9 mouse cellular contexts compared by ENCODE assay signal in the genomic region with DNA sequence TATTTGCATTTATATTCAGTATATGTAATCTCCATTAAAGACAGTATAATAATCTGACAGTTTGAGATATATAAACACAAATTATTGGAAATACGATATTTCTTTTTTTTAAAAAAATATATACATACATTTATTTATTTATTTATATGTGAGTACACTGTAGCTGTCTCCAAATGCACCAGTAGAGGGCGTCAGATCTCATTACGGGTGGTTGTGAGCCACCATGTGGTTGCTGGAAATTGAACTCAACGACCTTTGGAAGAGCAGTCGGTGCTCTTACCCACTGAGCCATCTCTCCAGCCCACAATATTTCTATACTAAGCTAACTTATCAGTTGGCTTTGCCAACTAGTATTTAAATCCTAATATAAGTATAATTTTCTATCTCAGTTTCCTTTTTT. TPM values are rescaled to one million over a fixed set of nuclear protein-coding genes. Genes with fewer than 3 reads are reported as not detected.
DNase-seq lines count a peak whose midpoint lies in the region; ATAC-seq lines count a peak whose summit lies in the region.
"Had no signal": no experiment of that assay in that cellular context is flagged by ENCODE, and none has a peak within 500 bp of the region (broad histone marks: within the 10 kb centered on the region; RNA-seq: fewer than 3 reads in every experiment).

No protein-coding gene starts in this region.

- no peaks in the 10 kb centered on the region for H3K4me1 ChIP-seq in embryonic facial prominence, embryonic 11.5 days (ENCODE audit: control insufficient read depth, insufficient read depth, low read length)
- no peaks in the 10 kb centered on the region for H3K4me1 ChIP-seq in embryonic facial prominence, embryonic 10.5 days
- H3K4me1 ChIP-seq in midbrain, embryonic 11.5 days (ENCODE audit: control insufficient read depth, insufficient read depth, low read length): no peaks in the 10 kb centered on the region

- 55% methylated on average over 5 of the region's 5 CpGs for WGBS in embryonic facial prominence, embryonic 11.5 days
- 60% methylated on average over 5 of the region's 5 CpGs for WGBS in embryonic facial prominence, embryonic 10.5 days
- WGBS in midbrain, embryonic 11.5 days: 65% methylated on average over 5 of the region's 5 CpGs

- no peak overlapping the region for H3K4me3 ChIP-seq in embryonic facial prominence, embryonic 11.5 days (ENCODE audit: low read depth, low read length)
- H3K4me3 ChIP-seq in embryonic facial prominence, embryonic 10.5 days: no peak overlapping the region
- no peak overlapping the region for H3K4me3 ChIP-seq in midbrain, embryonic 11.5 days (ENCODE audit: low read depth, low read length)

- no peak for ATAC-seq in embryonic facial prominence, embryonic 11.5 days (replicated peaks; ENCODE audit: insufficient number of reproducible peaks, low FRiP score, low TSS enrichment, low read depth)
- ATAC-seq in midbrain, embryonic 11.5 days (ENCODE audit: low FRiP score): no peak

- no peaks in the 10 kb centered on the region for H3K9me3 ChIP-seq in embryonic facial prominence, embryonic 11.5 days (replicated peaks; ENCODE audit: control insufficient read depth, low read length)
- no peaks in the 10 kb centered on the region for H3K9me3 ChIP-seq in embryonic facial prominence, embryonic 10.5 days
- H3K9me3 ChIP-seq in midbrain, embryonic 11.5 days (ENCODE audit: control insufficient read depth, low read length): no peaks in the 10 kb centered on the region

- H3K27me3 ChIP-seq in embryonic facial prominence, embryonic 11.5 days (ENCODE audit: control insufficient read depth, insufficient read depth, low read length): no peaks in the 10 kb centered on the region
- H3K27me3 ChIP-seq in embryonic facial prominence, embryonic 10.5 days (replicated peaks; ENCODE audit: low read depth, poor library complexity, severe bottlenecking): no peaks in the 10 kb centered on the region
- H3K27me3 ChIP-seq in midbrain, embryonic 11.5 days (ENCODE audit: control insufficient read depth, insufficient read depth, low read length): no peaks in the 10 kb centered on the region

- no peak overlapping the region for H3K9ac ChIP-seq in embryonic facial prominence, embryonic 11.5 days (replicated peaks; ENCODE audit: low read length)
- no peak overlapping the region for H3K9ac ChIP-seq in midbrain, embryonic 11.5 days (ENCODE audit: low read length)

- no peak overlapping the region for H3K27ac ChIP-seq in embryonic facial prominence, embryonic 11.5 days (replicated peaks; ENCODE audit: low read depth, low read length)
- no peak overlapping the region for H3K27ac ChIP-seq in embryonic facial prominence, embryonic 10.5 days (replicated peaks)
- H3K27ac ChIP-seq in midbrain, embryonic 11.5 days (ENCODE audit: low read depth, low read length): no peak overlapping the region
- H3K27ac ChIP-seq: macrophage had no signal

- peak; percentile 49 for DNase-seq in embryonic facial prominence, embryonic 11.5 days (ENCODE audit: low spot score)
- DNase-seq in embryonic facial prominence, embryonic 10.5 days (ENCODE audit: low spot score): no peak
- peak; percentile 13 for DNase-seq in right cerebral cortex, postnatal 4 days
- no peak for DNase-seq in right cerebral cortex, postnatal 25 days
- peak; percentile 40 for DNase-seq in kidney, postnatal 14 days
- peak; percentile 76 for DNase-seq in thymus, postnatal 14 days
- DNase-seq in heart, adult 9 months (ENCODE audit: low spot score in 2 of 2): no peak
- DNase-seq in midbrain, embryonic 11.5 days (ENCODE audit: low spot score, missing footprints): no peak

- H3K4me2 ChIP-seq in embryonic facial prominence, embryonic 11.5 days (ENCODE audit: low read depth, low read length): no peak overlapping the region
- H3K4me2 ChIP-seq in midbrain, embryonic 11.5 days: no peak overlapping the region

- H3K36me3 ChIP-seq in embryonic facial prominence, embryonic 11.5 days (replicated peaks; ENCODE audit: control insufficient read depth, insufficient read depth, low read depth, low read length): peaks cover 2% of the 10 kb centered on the region
- peaks cover 98% of the 10 kb centered on the region for H3K36me3 ChIP-seq in embryonic facial prominence, embryonic 10.5 days (replicated peaks)
- peaks cover 8% of the 10 kb centered on the region for H3K36me3 ChIP-seq in midbrain, embryonic 11.5 days (ENCODE audit: control insufficient read depth, insufficient read depth, low read length)

RNA-seq across cellular contexts. Expression of a gene that starts 6.2 kb away (rescaled TPM):
- 14.8 and 15.0 TPM in 2 replicates for polyA plus RNA-seq in embryonic facial prominence, embryonic 11.5 days (2014; fragmentation: Nextera tagmentation; extraction: Ambion mirVana)
- polyA plus RNA-seq in embryonic facial prominence, embryonic 10.5 days (2016; fragmentation: Nextera tagmentation; extraction: Ambion mirVana): 12.4 and 13.8 TPM in 2 replicates
- 16.0 and 16.1 TPM in 2 replicates for polyA plus RNA-seq in midbrain, embryonic 11.5 days (2014; fragmentation: Nextera tagmentation; extraction: Ambion mirVana)
- polyA plus RNA-seq: macrophage had no signal

RNA-seq across cellular contexts. Expression of a gene that starts 30.1 kb away (rescaled TPM):
- polyA plus RNA-seq in embryonic facial prominence, embryonic 11.5 days (2014; fragmentation: Nextera tagmentation; extraction: Ambion mirVana): 139 and 149 TPM in 2 replicates
- 90.5 and 91.7 TPM in 2 replicates for polyA plus RNA-seq in embryonic facial prominence, embryonic 10.5 days (2016; fragmentation: Nextera tagmentation; extraction: Ambion mirVana)
- 130 and 147 TPM in 2 replicates for polyA plus RNA-seq in midbrain, embryonic 11.5 days (2014; fragmentation: Nextera tagmentation; extraction: Ambion mirVana)

RNA-seq across cellular contexts. Expression of a gene that starts 33.0 kb away (rescaled TPM):
- polyA plus RNA-seq in embryonic facial prominence, embryonic 11.5 days (2014; fragmentation: Nextera tagmentation; extraction: Ambion mirVana): 20.5 and 23.8 TPM in 2 replicates
- polyA plus RNA-seq in embryonic facial prominence, embryonic 10.5 days (2016; fragmentation: Nextera tagmentation; extraction: Ambion mirVana): 20.5 and 20.6 TPM in 2 replicates
- 23.1 and 26.6 TPM in 2 replicates for polyA plus RNA-seq in midbrain, embryonic 11.5 days (2014; fragmentation: Nextera tagmentation; extraction: Ambion mirVana)

Comparison
In these comparisons a context has a peak if more than half of its experiments do, and no peak if none do; other contexts are left out.
1. DNase-seq: peak in embryonic facial prominence, embryonic 11.5 days (single experiment), right cerebral cortex, postnatal 4 days (single experiment), kidney, postnatal 14 days (single experiment) and thymus, postnatal 14 days (single experiment); none in embryonic facial prominence, embryonic 10.5 days (single experiment), right cerebral cortex, postnatal 25 days (single experiment), heart, adult 9 months (0 of 2) and midbrain, embryonic 11.5 days (single experiment).